Mouse (Mus musculus) 3T3-L1 (cell line): ENCODE data around the gene Sgsm1.

ENCODE experiments used
- DNase-seq: peaks from one replicate; pipeline ENCODE4 v3.0.0-alpha.2; 2015; ENCODE audit warnings: low read depth, low spot score

Sgsm1 gene

DNA sequence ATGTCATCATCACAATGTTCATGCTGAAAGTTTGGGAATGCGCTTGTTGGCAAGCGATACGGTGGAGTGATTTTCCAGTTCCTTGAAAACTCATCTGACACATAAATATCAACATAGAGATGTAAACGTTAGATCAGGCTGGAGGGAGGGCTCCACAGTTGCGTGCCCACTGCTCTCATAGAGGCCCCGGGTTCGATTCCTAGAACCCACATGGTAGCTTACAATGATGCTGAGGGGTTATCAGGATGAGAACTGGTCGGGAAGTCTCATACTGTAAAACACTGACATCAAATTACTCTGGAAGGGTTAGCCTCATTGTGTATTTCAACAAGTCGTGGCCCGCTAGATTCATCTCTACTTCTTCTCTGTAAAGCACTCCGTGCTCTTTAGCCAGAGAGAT is 24.5 kb downstream of the Sgsm1 start:
- DNase-seq: no peak

DNA sequence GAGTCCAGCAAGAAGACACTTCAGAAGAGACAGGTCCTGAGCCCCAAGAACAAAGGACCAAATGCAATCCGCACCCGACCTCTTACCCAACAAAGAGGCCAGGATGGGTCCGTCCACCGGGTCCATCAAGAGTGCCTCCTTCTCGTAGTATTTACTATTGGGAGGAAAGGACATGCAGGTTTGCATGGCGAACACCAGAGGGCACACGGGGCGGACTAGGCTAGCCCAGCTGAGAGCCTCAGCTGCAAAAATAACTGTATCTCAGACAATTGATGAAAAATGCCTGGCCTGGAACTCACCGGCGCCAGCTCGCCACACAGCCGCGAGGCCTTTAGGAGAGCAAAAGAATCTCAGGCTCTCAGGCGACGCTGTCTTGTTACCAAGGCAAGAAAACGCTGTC is 25.0 kb downstream of the Sgsm1 start:
- no peak for DNase-seq

DNA sequence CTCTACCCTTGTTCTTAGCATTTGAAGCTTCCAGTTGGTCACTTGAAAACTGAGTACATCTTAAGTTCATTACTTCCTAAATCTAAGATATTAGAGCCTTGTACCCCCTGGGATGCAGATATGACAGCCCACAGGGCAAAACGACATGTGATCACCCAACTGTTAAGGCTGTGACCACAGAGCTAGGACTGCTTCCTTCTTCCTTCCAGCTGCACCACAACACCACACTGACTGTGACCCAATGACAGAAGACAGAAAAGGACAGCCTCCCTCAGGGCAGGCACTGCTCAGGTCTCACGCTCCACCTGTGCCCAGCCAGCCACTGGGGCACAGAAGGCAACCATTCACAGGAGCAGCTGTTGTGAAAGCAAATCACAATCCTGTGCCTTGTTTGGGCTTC is 26.9 kb downstream of the Sgsm1 start:
- no peak for DNase-seq

GRCm38 (mm10) chr5:113281557-113281956 is 29.0 kb downstream of the Sgsm1 start:
- no peak for DNase-seq

DNA sequence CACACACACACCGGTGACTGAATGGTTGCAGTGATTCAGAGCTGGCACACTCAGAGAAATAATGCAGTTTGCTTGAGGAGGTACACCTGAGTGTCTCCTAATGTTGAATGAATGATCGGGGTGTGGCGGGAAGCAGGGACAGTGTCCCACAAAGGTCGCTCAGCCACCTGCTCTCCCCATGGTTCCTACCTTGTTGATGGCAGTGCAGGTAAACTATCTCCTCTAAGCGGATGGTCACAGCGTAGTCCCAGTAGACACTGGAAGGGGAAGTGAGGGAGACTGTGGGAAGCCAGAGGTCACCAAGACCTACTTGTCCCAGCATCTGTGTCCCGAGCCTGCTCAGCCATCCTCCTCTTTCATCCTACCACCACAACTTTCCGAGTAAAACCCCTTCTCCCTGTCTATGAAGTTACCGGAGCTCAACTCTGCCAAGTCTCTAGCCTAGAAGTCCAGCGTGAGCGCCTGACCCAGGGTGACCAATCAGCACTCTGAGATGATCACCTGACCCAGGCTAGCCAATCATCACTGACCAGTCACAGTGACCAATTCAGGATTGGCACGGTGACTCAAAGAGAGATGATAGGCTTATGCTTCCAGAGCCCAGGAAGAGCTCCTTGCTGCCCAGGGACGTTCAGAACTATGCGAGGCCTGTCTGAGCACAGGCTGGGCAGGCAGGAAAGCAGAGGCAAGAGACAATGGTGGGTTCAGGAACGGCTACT is 30.3 kb downstream of the Sgsm1 start:
- DNase-seq: no peak

DNA sequence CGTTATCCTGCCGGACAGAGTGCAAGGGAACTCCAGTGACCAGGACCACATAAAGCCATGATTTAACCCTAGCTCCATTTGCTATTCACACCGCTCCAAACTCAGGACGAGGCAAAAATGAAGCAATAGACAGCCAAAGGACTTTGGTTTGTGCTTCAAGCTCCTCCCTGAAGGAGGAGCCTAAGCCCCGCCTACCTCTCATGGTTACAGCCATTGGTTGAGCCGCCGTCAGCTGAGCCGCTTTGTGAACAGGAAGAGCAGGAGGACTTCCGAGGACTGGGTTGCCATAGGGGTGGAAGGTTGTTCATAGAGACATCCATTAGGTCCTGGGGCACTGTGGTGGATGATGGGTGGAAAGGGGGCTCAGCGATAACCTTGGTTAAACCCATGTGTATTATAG is 34.7 kb downstream of the Sgsm1 start:
- no peak for DNase-seq

GRCm38 (mm10) chr5:113271207-113271811 is 39.3 kb downstream of the Sgsm1 start:
- DNase-seq: no peak

- DNase-seq: no peak
These were observed 40.5 kb downstream of the Sgsm1 start for GRCm38 (mm10) chr5:113270043-113270442.

DNA sequence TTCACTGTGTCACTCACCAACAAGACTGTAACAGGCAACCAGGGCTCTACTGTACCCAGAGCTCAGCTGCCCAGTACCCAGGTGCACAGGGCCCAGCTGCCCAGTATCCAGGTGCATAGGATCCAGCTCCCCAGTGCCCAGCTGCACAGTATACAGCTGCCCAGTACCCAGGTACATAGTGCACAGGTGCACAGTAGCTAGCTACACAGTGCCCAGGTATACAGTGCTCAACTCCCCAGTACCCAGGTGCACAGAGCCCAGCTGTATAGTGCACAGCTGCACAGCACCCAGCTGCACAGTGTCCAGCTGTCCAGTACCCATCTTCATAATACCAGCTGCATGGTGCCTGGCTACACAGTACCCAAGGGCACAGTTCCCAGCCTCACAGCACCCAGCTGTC is 42.3 kb downstream of the Sgsm1 start:
- DNase-seq: no peak

DNA sequence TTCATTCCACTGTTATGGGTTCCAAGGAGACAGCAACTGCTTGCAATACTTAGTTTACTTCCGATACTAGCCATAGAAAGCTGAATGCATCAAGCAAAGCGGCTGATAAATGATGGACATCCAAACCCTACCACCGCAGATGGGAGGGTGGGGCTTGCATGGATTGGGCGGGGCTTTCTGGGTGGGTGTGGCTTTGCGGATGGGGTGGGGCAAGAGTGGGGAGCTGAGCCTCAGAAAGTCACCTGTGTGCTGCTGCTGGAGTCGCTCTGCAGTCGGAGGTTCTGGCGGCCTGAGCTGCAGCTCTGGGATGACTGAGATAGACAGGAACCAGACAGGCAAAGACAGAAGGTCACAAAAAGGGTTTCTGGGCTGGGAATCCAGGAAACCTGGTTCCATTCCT is 44.9 kb downstream of the Sgsm1 start:
- no peak for DNase-seq

DNA sequence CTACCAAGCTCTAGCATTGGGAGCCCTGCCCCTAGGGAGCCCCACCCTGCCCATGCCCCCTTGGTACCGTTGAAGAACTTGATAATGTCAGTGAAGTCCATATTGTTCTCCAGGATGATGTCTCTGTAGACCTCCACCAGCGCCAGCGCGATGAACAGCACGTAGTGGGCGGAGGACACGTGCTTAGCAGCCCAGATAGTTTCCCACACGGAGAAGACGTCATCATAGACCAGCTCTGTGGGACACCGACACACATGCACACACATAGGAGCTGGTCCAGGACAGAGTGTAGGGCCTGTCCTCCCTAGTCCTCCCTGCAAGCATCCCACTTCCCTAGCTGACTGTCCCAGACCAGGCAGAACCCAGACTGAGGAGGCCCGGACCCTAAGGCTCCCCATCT is 59.8 kb downstream of the Sgsm1 start:
- no peak for DNase-seq

DNA sequence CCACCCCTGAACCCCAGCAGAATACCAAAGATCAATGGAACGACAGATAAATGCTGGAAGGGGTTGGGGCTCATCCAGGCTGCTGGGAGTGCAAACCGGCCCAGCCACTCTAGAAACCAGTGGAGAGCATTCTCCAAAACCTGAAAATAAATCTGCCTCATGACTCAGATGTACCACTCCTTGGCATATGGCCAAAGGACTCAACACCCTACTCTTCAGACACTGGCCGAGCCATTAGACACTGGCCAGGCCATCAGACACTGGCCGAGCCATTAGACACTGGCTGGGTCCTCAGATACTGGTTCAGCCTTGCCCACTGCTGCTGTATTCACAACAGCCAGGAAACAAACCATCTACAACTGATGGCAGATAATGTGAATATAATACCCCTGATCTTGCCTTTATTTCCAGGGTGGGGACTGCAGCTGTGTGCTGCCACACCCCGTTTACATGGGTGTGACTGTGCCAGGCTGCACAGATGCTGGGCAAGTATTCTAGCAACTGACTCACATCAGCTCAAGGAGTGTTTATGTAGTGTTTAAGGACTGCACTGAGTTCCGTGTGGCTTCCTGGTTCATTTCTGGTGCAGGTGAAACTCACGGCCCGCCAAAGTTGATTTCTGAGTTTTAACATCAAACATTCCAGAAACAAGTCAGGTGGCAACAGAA is 61.2 kb downstream of the Sgsm1 start:
- DNase-seq: no peak

- DNase-seq: no peak
These were observed 80.4 kb downstream of the Sgsm1 start for GRCm38 (mm10) chr5:113230196-113230595.

- DNase-seq: peak; percentile 12
These were observed 83.9 kb downstream of the Sgsm1 start, which contains the start of gene Tmem211 for GRCm38 (mm10) chr5:113226632-113227102. Gene Tmem211 (plus strand): TSS chr5:113226909.

DNA sequence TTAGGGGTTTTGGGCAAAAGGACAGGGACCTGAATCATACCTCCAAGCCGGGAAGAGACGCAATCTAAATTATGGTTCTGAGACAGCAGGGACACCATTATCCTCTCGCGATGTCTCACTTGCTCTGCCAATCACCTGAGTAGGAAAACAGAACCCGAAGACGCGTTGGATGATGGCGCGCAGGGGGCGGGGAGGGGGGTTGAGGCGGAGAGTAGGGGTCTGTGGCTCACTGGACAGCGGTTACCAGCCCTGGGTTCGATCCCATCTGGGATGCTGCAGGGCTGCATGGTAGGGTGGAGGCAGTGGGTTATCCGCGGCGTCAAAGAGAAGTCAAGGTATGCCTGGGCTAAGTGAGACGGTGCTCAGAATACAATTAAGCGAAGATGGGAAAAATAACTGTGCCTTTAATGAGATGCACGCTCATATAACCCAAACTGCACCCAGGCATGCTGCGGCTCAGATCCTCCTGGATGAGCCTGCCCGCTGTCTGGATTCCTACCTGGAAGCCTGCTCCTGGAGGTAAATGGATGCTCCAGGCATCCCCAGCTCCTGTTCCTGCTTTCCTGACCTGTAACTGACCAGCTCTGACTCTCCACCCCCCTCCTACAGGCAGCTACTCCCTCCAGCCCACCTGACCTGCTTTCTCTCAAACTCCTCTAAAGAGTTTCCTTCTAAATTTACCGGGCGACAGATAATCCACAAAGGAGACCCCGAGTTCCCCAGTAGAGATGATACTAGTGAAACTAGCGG is 84.7 kb downstream of the Sgsm1 start:
- DNase-seq: no peak

DNA sequence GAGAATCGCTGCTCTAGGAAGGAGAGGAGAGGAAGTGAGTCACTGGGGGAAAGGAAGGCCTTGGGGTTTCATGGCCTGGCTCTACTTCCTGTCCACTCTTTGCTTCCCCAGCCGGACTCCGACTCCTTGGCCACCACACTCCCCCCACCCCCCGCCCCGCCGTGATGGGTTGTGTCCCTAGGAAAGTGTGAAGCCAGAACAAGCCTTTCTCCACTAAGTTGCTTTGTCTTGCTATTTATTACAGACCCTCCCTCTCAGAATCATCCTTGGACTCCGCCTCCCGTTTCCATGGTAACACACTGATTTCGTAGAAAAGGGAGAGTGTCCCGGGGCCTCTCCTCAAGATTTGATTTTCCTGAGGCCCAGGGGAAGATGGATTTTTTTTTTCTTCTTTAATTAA is 85.3 kb downstream of the Sgsm1 start:
- no peak for DNase-seq

DNA sequence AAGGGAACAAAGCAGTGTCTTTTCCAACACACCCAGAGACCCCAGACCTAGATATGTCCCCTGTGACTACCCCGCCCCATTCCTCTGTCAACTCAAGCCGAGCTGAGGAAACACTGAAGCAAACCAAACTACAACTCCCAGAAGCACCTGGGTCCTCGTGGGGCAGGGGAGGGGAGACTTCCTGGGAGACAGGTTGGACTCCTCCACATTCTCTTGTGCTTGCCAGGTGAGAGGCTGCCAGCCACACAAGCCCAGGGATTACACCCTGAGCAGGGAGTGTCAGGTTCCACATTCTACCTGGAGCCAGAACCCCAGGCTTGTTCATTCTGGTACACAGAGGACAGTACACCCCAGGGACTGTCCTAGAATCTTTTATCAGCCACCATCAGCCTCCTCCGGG is 86.7 kb downstream of the Sgsm1 start:
- DNase-seq: no peak

DNA sequence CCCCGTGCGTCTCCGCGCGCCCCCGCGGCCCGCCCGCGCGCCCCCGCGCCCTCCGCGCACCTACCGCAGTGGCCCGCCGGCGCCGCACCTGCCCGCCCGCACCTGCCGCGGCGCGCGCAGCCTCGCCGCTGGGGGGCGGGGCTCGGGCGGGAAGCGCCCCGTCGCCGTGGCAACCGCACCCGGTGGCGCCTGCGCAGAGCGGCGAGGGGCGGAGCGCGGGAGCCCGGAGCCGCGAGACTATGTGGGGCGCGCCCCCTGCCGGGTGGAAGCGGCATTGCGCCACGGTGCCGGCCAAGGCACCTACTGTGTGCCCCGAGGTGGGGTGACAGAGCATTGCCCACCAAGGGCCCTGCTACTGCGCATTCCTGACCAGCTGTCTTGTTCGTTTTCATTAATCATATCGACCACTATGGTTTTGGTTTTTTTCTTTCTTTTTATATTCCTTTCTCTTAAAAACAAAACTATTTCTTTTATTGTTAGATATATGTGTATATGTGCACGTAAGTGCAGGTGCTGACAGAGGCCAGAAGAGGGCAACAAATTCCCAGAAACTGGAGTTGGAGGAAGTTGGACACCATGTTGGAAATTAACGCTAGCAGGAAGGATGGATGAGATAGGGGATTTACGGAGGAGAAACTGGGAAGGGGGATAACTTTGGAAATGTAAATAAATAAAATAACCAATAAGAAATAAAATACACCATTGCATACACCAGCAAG is 89.3 kb downstream of the Sgsm1 start, which contains the start of gene 2900026A02Rik:
Gene 2900026A02Rik (minus strand): TSS at position 90 of the 719 bp plus-strand sequence.
- no peak for DNase-seq

GRCm38 (mm10) chr5:113220383-113221146 is 90.0 kb downstream of the Sgsm1 start:
- DNase-seq: no peak

DNA sequence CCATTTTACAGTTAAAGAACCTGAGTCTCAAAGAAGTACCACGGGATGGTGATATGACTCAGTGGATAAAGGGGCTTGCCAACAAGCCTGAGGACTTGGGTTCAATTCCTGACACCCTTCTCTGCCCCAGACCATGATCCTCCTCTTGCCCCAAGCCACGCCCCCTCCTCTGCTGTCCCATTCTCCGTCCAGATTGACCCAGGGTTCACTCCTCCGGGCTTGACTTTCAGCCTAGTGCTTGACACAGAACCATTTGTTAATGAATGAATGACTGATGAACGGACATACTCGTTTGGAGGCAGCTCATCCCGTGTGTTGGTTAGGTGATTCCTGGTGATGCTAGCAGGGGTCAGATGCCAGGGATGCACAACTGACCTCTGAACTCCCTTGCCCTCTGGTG is 90.7 kb downstream of the Sgsm1 start:
- no peak for DNase-seq

DNA sequence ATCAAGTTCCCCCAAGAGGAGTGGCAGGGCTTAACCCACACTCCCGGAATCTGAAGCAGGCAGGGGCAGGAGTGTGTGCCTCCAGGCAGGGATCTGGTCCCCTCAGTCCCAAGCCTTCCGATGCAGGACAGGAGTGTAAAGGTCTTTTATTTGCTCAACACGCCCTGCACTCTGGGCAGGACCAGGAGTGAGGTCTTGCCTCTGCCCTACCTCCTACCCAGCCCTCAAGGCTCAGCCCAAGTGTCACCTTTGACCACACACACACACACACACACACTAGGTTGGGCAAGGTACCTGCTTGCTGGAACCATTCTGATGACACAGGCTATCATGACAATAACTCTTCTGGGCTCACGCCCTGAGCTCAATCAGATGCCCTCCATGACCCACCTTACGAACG is 91.1 kb downstream of the Sgsm1 start:
- DNase-seq: no peak
